Mouse (Mus musculus): ENCODE results near the gene Dyx1c1. TPM values are rescaled to one million over a fixed set of nuclear protein-coding genes. Genes with fewer than 3 reads are reported as not detected.

Dyx1c1 gene
- total RNA-seq, 2 experiments from 2014 or later: not detected

GRCm38 (mm10) chr9:73014724-73015123 lies 56.1 kb downstream of the Dyx1c1 start:
- ATAC-seq (replicated peaks; ENCODE audit: low FRiP score, poor library complexity, severe bottlenecking): no peak

GRCm38 (mm10) chr9:73019841-73020240 lies 61.3 kb downstream of the Dyx1c1 start:
- no peak for ATAC-seq (replicated peaks; ENCODE audit: low FRiP score, poor library complexity, severe bottlenecking)

GRCm38 (mm10) chr9:73020566-73021097 lies 62.0 kb downstream of the Dyx1c1 start:
- ATAC-seq (replicated peaks; ENCODE audit: low FRiP score, poor library complexity, severe bottlenecking): no peak

Other genes starting within 250 kb of the Dyx1c1 start
- gene Prtg, start 151.9 kb upstream of the Dyx1c1 start, total RNA-seq (2015; ENCODE audit: low replicate concordance): not detected in 2 replicates
- not detected in 2 replicates for gene Prtg, start 151.9 kb upstream of the Dyx1c1 start, total RNA-seq (2017; ENCODE audit: low replicate concordance)
- not detected in 2 replicates for gene Pygo1, start 33.1 kb upstream of the Dyx1c1 start, total RNA-seq (2015; ENCODE audit: low replicate concordance)
- gene Pygo1, start 33.1 kb upstream of the Dyx1c1 start, total RNA-seq (2017; ENCODE audit: low replicate concordance): not detected in 2 replicates
- not detected in 2 replicates for gene Gm44503, start 67 bp downstream of the Dyx1c1 start, total RNA-seq (2015; ENCODE audit: low replicate concordance)
- not detected in 2 replicates for gene Gm44503, start 67 bp downstream of the Dyx1c1 start, total RNA-seq (2017; ENCODE audit: low replicate concordance)
- 2.5 TPM in 1 of 2 replicates, not detected in the other for gene Ccpg1os, start 26.6 kb downstream of the Dyx1c1 start, total RNA-seq (2015; ENCODE audit: low replicate concordance)
- 0.77 TPM in 1 of 2 replicates, not detected in the other for gene Ccpg1os, start 26.6 kb downstream of the Dyx1c1 start, total RNA-seq (2017; ENCODE audit: low replicate concordance)
- gene Ccpg1, start 26.6 kb downstream of the Dyx1c1 start, total RNA-seq (2015; ENCODE audit: low replicate concordance): 13.8 and 30.6 TPM in 2 replicates
- gene Ccpg1, start 26.6 kb downstream of the Dyx1c1 start, total RNA-seq (2017; ENCODE audit: low replicate concordance): 24.9 and 34.5 TPM in 2 replicates
- 6.8 and 14.7 TPM in 2 replicates for gene Pigb, start 81.6 kb downstream of the Dyx1c1 start, total RNA-seq (2015; ENCODE audit: low replicate concordance)
- gene Pigb, start 81.6 kb downstream of the Dyx1c1 start, total RNA-seq (2017; ENCODE audit: low replicate concordance): 0.83 and 1.0 TPM in 2 replicates
- gene Rab27a, start 86.1 kb downstream of the Dyx1c1 start, total RNA-seq (2015; ENCODE audit: low replicate concordance): 10.5 and 12.3 TPM in 2 replicates
- gene Rab27a, start 86.1 kb downstream of the Dyx1c1 start, total RNA-seq (2017; ENCODE audit: low replicate concordance): 12.2 and 13.2 TPM in 2 replicates
- not detected in 2 replicates for gene Khdc3, start 143.1 kb downstream of the Dyx1c1 start, total RNA-seq (2015; ENCODE audit: low replicate concordance)
- not detected in 2 replicates for gene Khdc3, start 143.1 kb downstream of the Dyx1c1 start, total RNA-seq (2017; ENCODE audit: low replicate concordance)
- gene Gm20509, start 143.7 kb downstream of the Dyx1c1 start, total RNA-seq (2015; ENCODE audit: low replicate concordance): not detected in 2 replicates
- gene Gm20509, start 143.7 kb downstream of the Dyx1c1 start, total RNA-seq (2017; ENCODE audit: low replicate concordance): not detected in 2 replicates
- gene Rsl24d1, start 154.6 kb downstream of the Dyx1c1 start, total RNA-seq (2015; ENCODE audit: low replicate concordance): 17.3 and 22.6 TPM in 2 replicates
- 24.1 and 42.3 TPM in 2 replicates for gene Rsl24d1, start 154.6 kb downstream of the Dyx1c1 start, total RNA-seq (2017; ENCODE audit: low replicate concordance)

Measured in erythroid progenitor cell, adult 5-6 weeks (primary cell).